Mouse (Mus musculus): ENCODE measurements around the gene Faap100.

DNA sequence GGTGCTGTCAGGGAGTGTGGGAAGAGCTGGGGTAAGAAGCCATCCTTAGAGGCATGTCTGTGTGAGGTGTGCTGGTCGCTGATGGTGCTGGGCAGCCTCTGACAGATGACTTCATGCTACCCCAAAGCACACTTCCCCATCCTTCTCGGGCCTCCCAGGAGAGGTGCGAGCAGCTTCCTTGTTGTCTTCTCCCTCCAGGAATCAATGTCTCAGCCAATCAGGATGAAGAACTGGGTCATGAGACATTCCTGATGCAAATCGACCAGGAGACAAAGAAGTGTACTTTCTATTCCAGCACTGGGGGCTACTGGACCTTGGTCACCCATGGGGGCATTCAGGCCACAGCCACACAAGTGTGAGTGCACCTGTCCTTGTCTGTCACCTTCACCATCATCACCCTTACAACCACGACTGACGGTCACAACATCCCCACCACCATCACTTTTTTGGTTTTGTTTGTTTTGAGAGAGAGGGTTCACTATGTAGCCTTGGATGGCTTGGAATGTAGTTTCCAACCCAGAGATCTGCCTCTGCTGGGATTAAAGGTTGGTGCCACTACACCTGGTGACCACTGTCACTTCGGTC, 12.0 kb downstream of the Faap100 start:
- TF ChIP-seq EP300 (IDR thresholded peaks at IDR 0.05; ENCODE audit: insufficient read depth, low read depth, low read length) (no peak), CTCF (IDR thresholded peaks at IDR 0.05; ENCODE audit: low read depth, low read length) (no peak), POLR2A (IDR thresholded peaks at IDR 0.05; ENCODE audit: insufficient read depth, low read length) (no peak)

Measured in ES-Bruce4 (cell line).